Mouse (Mus musculus) heart, postnatal 0 days (tissue): ENCODE measurements at regions not wholly inside any gene's neighbourhood (a gene's known extent, or its start where the extent isn't known, plus 50 kb on each side); places are given as distances from the start of the nearest gene placed in this dataset.

Experiments used
- CTCF ChIP-seq: IDR thresholded peaks from 2 replicates; pipeline ENCODE4 v1.5.1; 2016; ENCODE audit warnings: antibody characterized with exemption, control low read depth, low read depth
- EP300 ChIP-seq: IDR thresholded peaks from 2 replicates; pipeline ENCODE4 v1.6.1; 2016; ENCODE audit warnings: antibody characterized with exemption, low read depth

GRCm38 (mm10) chr17:4865621-4866020 lies 128.5 kb upstream of the Arid1b start:
- no peak for TF ChIP-seq CTCF
- no peak for TF ChIP-seq EP300
